Mouse (Mus musculus) myocyte (in vitro differentiated cells): ENCODE data around the gene Gm8024. TPM values are rescaled to one million over a fixed set of nuclear protein-coding genes. Genes with fewer than 3 reads are reported as not detected.
"Not testable (repeated sequence)": the region's sequence is repeated elsewhere in the genome, so short reads cannot be mapped to it uniquely, and the experiment has no call there.

ENCODE experiments used
- H3K27me3 ChIP-seq: one replicate; pipeline ENCODE4 v1.6.1; 2011; ENCODE audit not compliant: control insufficient read depth, insufficient read depth, insufficient read length
- H3K36me3 ChIP-seq: one replicate; pipeline ENCODE4 v1.6.1; 2011; ENCODE audit not compliant: control insufficient read depth, insufficient read depth
- H3K4me2 ChIP-seq: one replicate; pipeline ENCODE4 v1.6.1; 2011; ENCODE audit warnings: low read depth, control low read depth
- H3K4me3 ChIP-seq: one replicate; pipeline ENCODE4 v1.5.1; 2011; ENCODE audit warnings: mild to moderate bottlenecking, control low read depth, moderate library complexity
- H3K79me2 ChIP-seq: one replicate; pipeline ENCODE4 v1.6.1; 2011; ENCODE audit not compliant: control insufficient read depth, insufficient read depth
- H3ac ChIP-seq: one replicate; pipeline ENCODE4 v1.6.1; 2011; ENCODE audit not compliant: control insufficient read depth, insufficient read length
- polyA plus RNA-seq: library from polyadenylated mRNA; unstranded; fragments of >200 nt; fragmentation: generic; extraction: Trizol; gene quantifications from one replicate; pipeline ENCODE4 v1.2.1, GENCODE M21; 2012; ENCODE audit warnings: missing spikeins

Gm8024 gene
- not detected for polyA plus RNA-seq

DNA sequence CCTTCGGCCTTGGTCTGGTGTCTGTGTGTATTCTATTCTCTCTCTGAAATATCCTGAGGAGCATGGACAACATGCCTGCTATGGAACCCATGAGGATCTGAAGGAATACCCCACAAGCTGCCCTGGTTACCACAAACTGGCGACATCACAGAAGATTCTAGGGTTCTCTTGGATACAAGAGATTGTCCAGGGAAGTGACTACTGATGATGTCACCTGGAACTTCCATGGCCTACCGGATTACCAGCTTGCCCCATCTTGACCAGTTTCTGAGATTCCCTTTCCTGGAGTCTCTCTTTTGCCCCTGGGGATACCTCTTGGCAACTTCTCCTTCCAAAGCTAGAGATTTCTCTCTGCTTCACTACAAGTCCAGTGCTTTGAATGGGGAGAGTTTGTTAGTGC, at the start of gene Gm8024:
TSS of gene Gm8024 (minus strand) at position 101 of the 400 bp plus-strand sequence.
- H3K27me3 ChIP-seq, H3K4me2 ChIP-seq, H3ac ChIP-seq, H3K4me3 ChIP-seq, H3K79me2 ChIP-seq, H3K36me3 ChIP-seq: not testable (repeated sequence)

DNA sequence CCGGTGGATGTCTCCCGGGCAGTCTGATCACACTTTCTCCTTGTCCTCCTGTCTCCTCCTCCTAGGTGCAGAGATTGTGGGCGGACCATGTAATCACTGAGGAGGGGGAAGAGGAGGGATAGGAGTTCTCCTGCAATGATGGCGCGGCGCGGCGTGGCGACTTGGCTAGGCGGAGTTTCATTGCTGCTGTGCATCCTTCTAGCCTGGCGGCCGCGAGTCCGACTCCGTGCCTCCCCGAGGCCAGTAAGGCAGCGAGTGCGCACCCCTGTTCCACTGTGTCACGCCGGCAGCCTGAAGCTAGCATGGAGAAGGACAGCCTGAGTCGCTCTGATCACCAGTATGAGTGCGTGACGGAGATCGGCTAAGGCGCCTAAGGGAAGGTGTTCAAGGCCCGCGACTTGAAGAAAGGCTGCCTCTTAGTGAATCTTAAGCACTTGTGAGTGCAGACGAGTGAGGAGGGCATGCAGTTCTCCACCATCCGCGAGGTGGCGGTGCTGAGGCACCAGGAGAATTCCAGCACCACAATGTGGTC, 19.2 kb upstream of the Gm8024 start:
- H3K36me3 ChIP-seq, H3K79me2 ChIP-seq: not testable (repeated sequence)

GRCm38 (mm10) chr14:42542316-42543169, 18.5 kb upstream of the Gm8024 start:
- H3K4me2 ChIP-seq, H3K36me3 ChIP-seq, H3ac ChIP-seq, H3K27me3 ChIP-seq, H3K4me3 ChIP-seq, H3K79me2 ChIP-seq: not testable (repeated sequence)

More for the DNA sequence above, 19.2 kb upstream of the Gm8024 start:
- not testable (repeated sequence) for H3K4me2 ChIP-seq, H3K4me3 ChIP-seq, H3ac ChIP-seq, H3K27me3 ChIP-seq

DNA sequence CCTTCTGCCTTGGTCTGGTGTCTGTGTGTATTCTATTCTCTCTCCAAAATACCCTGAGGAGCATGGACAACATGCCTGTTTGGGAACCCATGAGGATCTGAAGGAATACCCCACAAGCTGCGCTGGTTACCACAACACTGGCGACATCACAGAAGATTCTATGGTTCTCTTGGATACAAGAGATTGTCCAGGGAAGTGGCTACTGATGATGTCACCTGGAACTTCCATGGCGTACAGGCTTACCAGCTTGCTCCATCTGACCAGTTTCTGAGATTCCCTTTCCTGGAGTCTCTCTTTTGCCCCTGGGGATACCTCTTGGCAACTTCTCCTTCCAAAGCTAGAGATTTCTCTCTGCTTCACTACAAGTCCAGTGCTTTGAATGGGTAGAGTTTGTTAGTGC, 21.8 kb downstream of the Gm8024 start, which contains the start of gene Gm8020:
TSS of gene Gm8020 (minus strand) at position 101 of the 400 bp plus-strand sequence.
- not testable (repeated sequence) for H3K36me3 ChIP-seq, H3K4me3 ChIP-seq, H3K4me2 ChIP-seq, H3K27me3 ChIP-seq, H3ac ChIP-seq, H3K79me2 ChIP-seq

Other genes with a start within 250 kb of the Gm8024 start
- gene Gm9611, start 226.9 kb downstream of the Gm8024 start, polyA plus RNA-seq: not detected
- not detected for gene Gm7995, start 214.1 kb downstream of the Gm8024 start, polyA plus RNA-seq
- gene Gm8005, start 84.6 kb downstream of the Gm8024 start, polyA plus RNA-seq: not detected
- gene Gm8011, start 60.4 kb downstream of the Gm8024 start, polyA plus RNA-seq: not detected
- gene Gm8020, start 21.9 kb downstream of the Gm8024 start, polyA plus RNA-seq: not detected
- not detected for gene Gm17124, start 75.6 kb upstream of the Gm8024 start, polyA plus RNA-seq
- gene Gm3633, start 117.6 kb upstream of the Gm8024 start, polyA plus RNA-seq: not detected
- not detected for gene Gm10378, start 131.7 kb upstream of the Gm8024 start, polyA plus RNA-seq
- not detected for gene Gm3015, start 244.5 kb upstream of the Gm8024 start, polyA plus RNA-seq